Mouse (Mus musculus) cerebellum, adult 18-20 months (tissue): ENCODE measurements around the gene Ice1.

Experiments used
- DNase-seq, 2 experiments: peaks; one replicate each; pipeline ENCODE4 v3.0.0; 2021

Ice1 gene

DNA sequence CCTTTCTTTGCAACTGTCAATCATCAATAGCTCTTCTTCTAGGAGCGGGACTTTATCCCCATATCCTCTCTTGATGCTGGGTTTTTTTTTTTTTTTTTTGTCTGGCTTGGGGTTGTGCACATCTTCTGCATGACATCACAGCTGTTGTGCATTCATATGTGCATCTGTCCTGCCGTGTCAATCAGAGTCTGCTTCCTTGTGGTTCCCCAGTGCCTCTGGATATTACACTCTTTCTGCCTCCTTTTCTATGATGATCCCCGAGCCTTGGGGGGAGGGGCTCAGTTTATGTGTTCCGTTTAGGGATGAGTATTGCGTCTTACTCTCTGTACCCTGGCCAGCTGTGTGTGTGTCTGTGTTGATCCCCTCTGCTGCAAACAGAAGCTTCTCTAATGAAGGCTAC, 84.0 kb downstream of the Ice1 start:
- no peak for DNase-seq

GRCm38 (mm10) chr13:70547457-70547856, 90.0 kb downstream of the Ice1 start:
- no peak for DNase-seq

DNA sequence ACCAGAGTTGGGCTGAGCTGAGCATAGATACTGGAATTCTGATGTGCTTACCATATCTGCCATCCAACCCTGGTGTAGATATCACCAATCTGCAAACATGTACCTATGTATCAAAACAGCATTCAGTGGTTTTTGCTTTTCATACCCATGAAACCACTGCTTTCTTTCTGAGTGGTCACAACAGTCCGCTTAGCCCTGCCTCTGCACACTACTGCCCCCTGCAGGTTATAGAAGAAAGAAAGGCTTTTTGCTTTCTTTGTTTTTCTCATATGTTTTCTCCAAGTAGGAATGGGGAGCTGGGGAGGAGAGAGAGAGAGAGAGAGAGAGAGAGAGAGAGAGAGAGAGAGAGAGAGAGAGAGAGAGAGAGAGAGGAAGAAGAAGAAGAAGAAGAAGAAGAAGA, 92.2 kb downstream of the Ice1 start:
- peak; percentile 4 to 5 for DNase-seq

DNA sequence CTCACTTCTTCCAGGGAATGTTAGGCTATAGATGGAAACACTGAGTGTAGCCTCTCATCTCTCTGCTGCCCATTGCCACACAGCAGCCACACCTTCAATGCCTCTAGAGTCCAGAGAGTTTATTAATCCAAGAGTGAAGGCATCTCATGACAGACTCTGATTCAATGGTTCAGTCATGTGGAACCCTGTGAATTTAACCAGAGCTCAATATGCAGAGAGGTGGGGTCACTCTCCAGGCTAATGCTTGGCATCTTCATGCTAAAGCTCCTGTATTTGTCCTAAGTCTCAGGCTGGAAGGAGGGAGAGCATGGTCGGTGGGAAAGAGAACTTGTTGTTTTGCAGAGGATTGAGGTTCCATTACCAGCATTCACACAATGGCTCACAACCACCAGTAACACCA, 97.6 kb downstream of the Ice1 start:
- no peak for DNase-seq

DNA sequence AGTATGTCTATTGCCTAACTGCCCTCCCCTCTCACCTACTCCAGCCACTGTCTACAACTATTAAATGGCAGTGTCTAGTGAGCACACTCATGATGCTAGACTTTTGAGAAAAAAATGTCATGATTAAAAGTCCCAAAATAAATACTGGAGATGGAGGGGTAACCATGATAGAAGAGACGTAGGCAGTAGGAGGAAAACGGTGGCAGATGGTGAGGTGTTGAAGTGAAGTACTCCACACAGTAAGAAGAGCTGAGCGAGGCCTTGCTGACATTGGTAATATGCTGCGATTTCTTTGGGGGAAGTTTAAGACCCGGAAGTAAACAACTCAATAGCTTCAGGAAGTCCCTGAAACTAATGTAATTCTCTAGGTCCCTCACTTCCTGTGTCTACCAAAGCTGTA, 104.0 kb downstream of the Ice1 start:
- no peak for DNase-seq

DNA sequence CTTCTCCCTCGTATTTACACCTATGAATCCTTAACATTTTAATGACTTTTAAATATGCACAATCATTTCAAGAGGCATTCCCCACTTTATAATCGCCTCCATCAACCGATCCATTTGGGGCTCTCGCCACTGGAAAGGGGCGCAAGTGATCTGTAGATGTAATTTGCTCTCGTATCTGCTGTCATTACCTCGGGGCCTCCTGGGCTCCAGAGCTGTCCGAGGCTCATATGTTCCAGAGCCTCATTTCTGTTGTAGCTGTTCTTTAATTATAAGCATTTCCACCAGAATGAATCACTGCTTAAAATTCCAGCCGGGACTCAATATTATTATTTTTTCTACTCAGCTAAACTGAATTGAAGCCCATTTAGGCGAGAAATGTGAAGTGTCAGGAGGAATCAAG, 104.7 kb downstream of the Ice1 start:
- no peak for DNase-seq

- DNase-seq: no peak
Observed at GRCm38 (mm10) chr13:70517651-70518050, 119.8 kb downstream of the Ice1 start.

DNA sequence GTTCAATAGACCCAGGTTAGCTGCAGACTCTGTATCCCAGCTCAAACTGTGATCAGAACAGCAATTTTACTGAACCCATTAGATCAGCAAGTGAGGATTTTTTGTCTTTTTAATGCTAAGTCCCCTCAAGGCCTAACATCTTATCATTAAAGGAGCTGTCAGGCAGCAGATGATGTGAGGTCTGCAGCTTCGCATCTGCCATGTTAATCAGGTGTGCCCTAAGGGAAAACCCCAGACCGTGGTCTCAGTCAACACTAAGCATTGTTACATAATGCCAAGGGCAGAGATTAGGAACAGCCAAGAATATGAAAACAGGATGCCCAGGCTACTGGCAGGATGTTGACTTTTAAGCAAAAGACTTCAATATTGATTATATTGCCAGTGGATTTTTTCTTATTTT, 122.4 kb downstream of the Ice1 start:
- no peak for DNase-seq

- DNase-seq: no peak
Observed at GRCm38 (mm10) chr13:70510199-70510598, 127.2 kb downstream of the Ice1 start.

DNA sequence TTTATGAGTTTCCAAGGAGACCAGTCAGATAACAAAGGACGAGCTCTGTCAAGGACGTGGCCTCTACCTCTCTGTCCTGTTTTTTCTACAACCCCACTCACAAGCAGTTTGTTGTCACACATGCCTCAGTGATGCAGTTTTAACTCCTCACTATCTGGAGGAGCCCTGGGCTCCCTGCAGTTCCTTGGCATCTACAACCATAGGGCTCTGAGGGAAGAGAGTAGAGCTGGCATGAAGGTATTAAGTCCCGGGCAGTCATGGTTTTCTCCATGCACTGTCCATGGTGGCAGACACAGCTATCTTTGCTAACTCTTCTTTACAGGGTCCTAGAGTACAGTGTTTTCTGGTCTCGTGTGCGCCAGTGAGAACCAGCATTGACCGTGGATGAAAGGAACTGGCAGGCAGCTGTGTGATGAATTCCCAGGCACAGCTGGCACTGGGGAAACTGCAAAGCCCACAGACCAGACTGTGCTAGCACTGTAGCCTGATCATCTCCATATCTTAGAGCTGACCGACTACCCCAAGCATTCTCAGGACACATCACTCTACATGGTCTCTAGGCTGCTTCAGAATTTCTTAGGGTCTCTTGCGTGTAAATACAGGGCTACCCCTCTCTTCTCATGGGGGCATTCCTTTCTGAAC, 127.9 kb downstream of the Ice1 start:
- DNase-seq: no peak

DNA sequence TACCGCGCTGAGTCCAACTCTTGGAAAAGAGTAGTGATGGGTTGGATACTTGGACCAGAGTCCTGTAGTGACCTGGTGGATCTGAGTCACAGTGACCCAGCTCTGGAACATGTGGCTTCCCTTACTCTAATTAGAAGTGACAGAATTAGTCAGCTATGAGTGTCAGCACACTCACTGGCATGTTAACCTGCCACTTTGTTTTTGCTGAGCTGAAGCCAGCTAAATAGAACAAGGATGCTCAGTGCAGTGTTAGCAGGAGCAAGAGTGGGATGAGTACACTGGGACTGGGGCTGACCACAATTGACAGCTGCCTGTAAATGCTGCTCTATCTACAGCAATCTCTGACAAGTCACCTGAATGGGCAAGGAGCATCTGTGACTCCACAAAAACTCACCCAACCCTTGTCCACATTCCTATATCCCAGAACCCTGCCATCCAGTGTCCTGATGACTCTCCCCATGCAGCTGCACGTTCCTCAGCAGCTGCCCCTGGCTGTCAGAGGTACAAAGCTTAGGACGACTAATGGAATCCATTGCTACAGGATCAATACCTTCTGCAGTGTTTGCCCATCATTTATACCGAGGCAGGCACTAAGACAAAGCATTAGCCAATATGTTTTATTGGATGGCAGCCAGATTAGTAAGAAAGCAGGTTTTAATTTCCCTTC, 128.6 kb downstream of the Ice1 start:
- DNase-seq: no peak
